Mouse (Mus musculus): Measurements from ENCODE around the gene Pou2f3. TPM values are rescaled to one million over a fixed set of nuclear protein-coding genes. Genes with fewer than 3 reads are reported as not detected.
"Not testable (repeated sequence)": the region's sequence is repeated elsewhere in the genome, so short reads cannot be mapped to it uniquely, and the experiment has no call there.

Gene Pou2f3
- total and polyA plus RNA-seq, 3 experiments: 0.05 TPM; not detected in 2

DNA sequence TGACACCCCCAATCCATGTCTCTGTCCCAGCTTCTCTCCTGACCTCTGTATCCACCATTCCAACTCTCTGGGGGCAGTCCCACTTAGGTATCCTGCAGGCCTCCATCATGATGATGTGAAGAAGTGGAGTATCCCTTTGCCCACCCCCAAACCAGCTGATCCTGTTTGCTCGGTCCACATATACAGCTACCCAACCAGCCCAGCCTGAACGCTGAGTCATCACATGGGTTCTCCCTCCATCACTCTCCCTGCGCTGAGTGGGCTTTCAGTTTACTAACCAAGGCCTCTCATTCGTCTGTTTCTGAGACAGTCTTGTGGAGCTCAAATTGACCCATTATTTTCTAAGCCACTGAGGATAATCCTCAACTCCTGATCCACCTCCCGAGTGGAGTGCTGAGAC lies 78.2 kb downstream of the Pou2f3 start:
- DNase-seq (ENCODE audit: low spot score) (no peak), ATAC-seq (ENCODE audit: extremely low read depth, insufficient number of reproducible peaks, low FRiP score, poor library complexity, severe bottlenecking) (no peak)
- Histone ChIP-seq H3K27me3 (ENCODE audit: insufficient read depth, low read length) (peaks cover 37% of the 10 kb centered on the region), H3K36me3 (replicated peaks) (no peaks in the 10 kb centered on the region), H3K9me3 (replicated peaks) (no peaks in the 10 kb centered on the region), H3K4me3 (ENCODE audit: low read depth, low read length) (no peak overlapping the region), H3K4me1 (ENCODE audit: insufficient read depth, low read depth, low read length) (peaks cover 25% of the 10 kb centered on the region)
- TF ChIP-seq GATA1 (IDR thresholded peaks at IDR 0.05; ENCODE audit: borderline replicate concordance, low read length): no peak
- no peak for TF ChIP-seq GATA2 (IDR thresholded peaks at IDR 0.05; ENCODE audit: borderline replicate concordance, low read depth, low read length)
- TF ChIP-seq TAL1 (conservative IDR thresholded peaks at IDR 0.05; ENCODE audit: low read depth, low read length): no peak
- no peak for TF ChIP-seq POLR2AphosphoS5 (IDR thresholded peaks at IDR 0.05; ENCODE audit: insufficient replicate concordance, low read depth, low read length)
- TF ChIP-seq CTCF (IDR thresholded peaks at IDR 0.05; ENCODE audit: low read depth, low read length): no peak

GRCm38 (mm10) chr9:43130684-43131083 lies 79.5 kb downstream of the Pou2f3 start:
- DNase-seq (ENCODE audit: low spot score) (no peak), ATAC-seq (ENCODE audit: extremely low read depth, insufficient number of reproducible peaks, low FRiP score, poor library complexity, severe bottlenecking) (no peak)
- no peaks in the 10 kb centered on the region for H3K9me3 ChIP-seq (replicated peaks)
- peaks cover 25% of the 10 kb centered on the region for H3K4me1 ChIP-seq (ENCODE audit: insufficient read depth, low read depth, low read length)
- no peak for TF ChIP-seq GATA2 (IDR thresholded peaks at IDR 0.05; ENCODE audit: borderline replicate concordance, low read depth, low read length)
- no peak for TF ChIP-seq POLR2AphosphoS5 (IDR thresholded peaks at IDR 0.05; ENCODE audit: insufficient replicate concordance, low read depth, low read length)
- TF ChIP-seq TAL1 (conservative IDR thresholded peaks at IDR 0.05; ENCODE audit: low read depth, low read length): no peak
- TF ChIP-seq GATA1 (IDR thresholded peaks at IDR 0.05; ENCODE audit: borderline replicate concordance, low read length): no peak
- no peak for TF ChIP-seq CTCF (IDR thresholded peaks at IDR 0.05; ENCODE audit: low read depth, low read length)
- H3K36me3 ChIP-seq (replicated peaks): no peaks in the 10 kb centered on the region
- H3K27me3 ChIP-seq (ENCODE audit: insufficient read depth, low read length): peaks cover 37% of the 10 kb centered on the region
- 0 out of 2 replicates have a peak overlapping the region, but pooled peaks have one; percentile 10 for H3K4me3 ChIP-seq (ENCODE audit: low read depth, low read length)

- H3K4me3 ChIP-seq (ENCODE audit: low read depth, low read length): no peak overlapping the region
- no peak for DNase-seq (ENCODE audit: low spot score)
- no peaks in the 10 kb centered on the region for H3K9me3 ChIP-seq (replicated peaks)
- H3K4me1 ChIP-seq (ENCODE audit: insufficient read depth, low read depth, low read length): peaks cover 25% of the 10 kb centered on the region
- H3K27me3 ChIP-seq (ENCODE audit: insufficient read depth, low read length): peaks cover 26% of the 10 kb centered on the region
- TF ChIP-seq GATA1 (IDR thresholded peaks at IDR 0.05; ENCODE audit: borderline replicate concordance, low read length) (no peak), GATA2 (IDR thresholded peaks at IDR 0.05; ENCODE audit: borderline replicate concordance, low read depth, low read length) (no peak), CTCF (IDR thresholded peaks at IDR 0.05; ENCODE audit: low read depth, low read length) (no peak), TAL1 (conservative IDR thresholded peaks at IDR 0.05; ENCODE audit: low read depth, low read length) (no peak), POLR2AphosphoS5 (IDR thresholded peaks at IDR 0.05; ENCODE audit: insufficient replicate concordance, low read depth, low read length) (no peak)
- ATAC-seq (ENCODE audit: extremely low read depth, insufficient number of reproducible peaks, low FRiP score, poor library complexity, severe bottlenecking): no peak
- no peaks in the 10 kb centered on the region for H3K36me3 ChIP-seq (replicated peaks)
Measured at GRCm38 (mm10) chr9:43127101-43127787, 82.9 kb downstream of the Pou2f3 start.

DNA sequence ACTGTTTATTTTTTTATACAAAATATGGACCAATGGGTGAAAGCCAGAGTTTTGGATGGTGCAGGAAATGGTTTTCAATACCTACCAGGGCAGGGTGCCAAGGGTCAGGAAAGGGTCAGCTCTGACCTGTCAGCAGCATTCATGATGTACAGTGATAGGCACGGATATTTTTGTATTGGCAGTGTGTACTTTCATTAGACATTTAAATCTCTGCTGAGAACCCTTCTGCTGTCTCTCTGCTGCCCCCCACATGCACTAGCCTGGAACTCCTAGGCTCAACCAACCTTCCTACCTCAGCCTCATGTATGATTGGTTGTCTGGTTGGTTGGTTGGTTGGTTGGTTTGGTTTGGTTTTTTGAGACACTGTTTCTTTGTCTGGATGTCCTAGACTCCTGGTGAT lies 87.8 kb downstream of the Pou2f3 start:
- H3K9me3 ChIP-seq (replicated peaks): no peaks in the 10 kb centered on the region
- peaks cover 8% of the 10 kb centered on the region for H3K4me1 ChIP-seq (ENCODE audit: insufficient read depth, low read depth, low read length)
- H3K36me3 ChIP-seq (replicated peaks): no peaks in the 10 kb centered on the region
- peaks cover 14% of the 10 kb centered on the region for H3K27me3 ChIP-seq (ENCODE audit: insufficient read depth, low read length)
- DNase-seq (ENCODE audit: low spot score) (no peak), ATAC-seq (ENCODE audit: extremely low read depth, insufficient number of reproducible peaks, low FRiP score, poor library complexity, severe bottlenecking) (no peak)
- TF ChIP-seq GATA2 (IDR thresholded peaks at IDR 0.05; ENCODE audit: borderline replicate concordance, low read depth, low read length) (no peak), CTCF (IDR thresholded peaks at IDR 0.05; ENCODE audit: low read depth, low read length) (no peak), POLR2AphosphoS5 (IDR thresholded peaks at IDR 0.05; ENCODE audit: insufficient replicate concordance, low read depth, low read length) (no peak), GATA1 (IDR thresholded peaks at IDR 0.05; ENCODE audit: borderline replicate concordance, low read length) (no peak), TAL1 (conservative IDR thresholded peaks at IDR 0.05; ENCODE audit: low read depth, low read length) (no peak)
- H3K4me3 ChIP-seq (ENCODE audit: low read depth, low read length): no peak overlapping the region

DNA sequence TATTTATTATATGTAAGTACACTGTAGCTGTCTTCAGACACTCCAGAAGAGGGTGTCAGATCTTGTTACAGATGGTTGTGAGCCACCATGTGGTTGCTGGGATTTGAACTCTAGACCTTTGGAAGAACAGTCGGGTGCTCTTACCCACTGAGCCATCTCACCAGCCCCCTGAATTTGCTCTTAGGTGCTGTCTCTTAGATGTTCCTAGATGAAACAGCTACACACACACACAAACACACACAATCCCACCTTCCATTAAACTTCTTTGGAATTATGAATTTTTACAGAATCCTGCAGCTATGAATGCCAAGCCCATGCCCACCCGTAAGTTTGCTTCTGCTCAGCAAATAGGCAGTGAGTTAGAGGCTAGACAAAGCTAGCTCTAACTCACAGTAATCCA lies 88.2 kb downstream of the Pou2f3 start:
- not testable (repeated sequence) for DNase-seq (ENCODE audit: low spot score); H3K9me3 ChIP-seq (replicated peaks); H3K4me3 ChIP-seq (ENCODE audit: low read depth, low read length); ATAC-seq (ENCODE audit: extremely low read depth, insufficient number of reproducible peaks, low FRiP score, poor library complexity, severe bottlenecking); H3K36me3 ChIP-seq (replicated peaks)
- H3K4me1 ChIP-seq (ENCODE audit: insufficient read depth, low read depth, low read length): peaks cover 10% of the 10 kb centered on the region
- peaks cover 10% of the 10 kb centered on the region for H3K27me3 ChIP-seq (ENCODE audit: insufficient read depth, low read length)

GRCm38 (mm10) chr9:43116997-43117336 lies 93.2 kb downstream of the Pou2f3 start:
- peaks cover 33% of the 10 kb centered on the region for H3K4me1 ChIP-seq (ENCODE audit: insufficient read depth, low read depth, low read length)
- ATAC-seq (ENCODE audit: extremely low read depth, insufficient number of reproducible peaks, low FRiP score, poor library complexity, severe bottlenecking) (no peak; the same call in 1 of the 2 replicates), DNase-seq (ENCODE audit: low spot score) (no peak)
- TF ChIP-seq GATA1 (IDR thresholded peaks at IDR 0.05; ENCODE audit: borderline replicate concordance, low read length) (no peak), POLR2AphosphoS5 (IDR thresholded peaks at IDR 0.05; ENCODE audit: insufficient replicate concordance, low read depth, low read length) (no peak), CTCF (IDR thresholded peaks at IDR 0.05; ENCODE audit: low read depth, low read length) (no peak), GATA2 (IDR thresholded peaks at IDR 0.05; ENCODE audit: borderline replicate concordance, low read depth, low read length) (no peak), TAL1 (conservative IDR thresholded peaks at IDR 0.05; ENCODE audit: low read depth, low read length) (no peak)
- H3K27me3 ChIP-seq (ENCODE audit: insufficient read depth, low read length): peaks cover 3% of the 10 kb centered on the region; the same call in 1 of the 2 replicates
- H3K4me3 ChIP-seq (ENCODE audit: low read depth, low read length): no peak overlapping the region; the same call in 1 of the 2 replicates
- no peaks in the 10 kb centered on the region for H3K9me3 ChIP-seq (replicated peaks)
- no peaks in the 10 kb centered on the region for H3K36me3 ChIP-seq (replicated peaks)
